Mouse (Mus musculus): ENCODE results near the gene Boc. TPM values are rescaled to one million over a fixed set of nuclear protein-coding genes. Genes with fewer than 3 reads are reported as not detected.

Gene Boc
- total RNA-seq, 2 experiments from 2014 or later: not detected

DNA sequence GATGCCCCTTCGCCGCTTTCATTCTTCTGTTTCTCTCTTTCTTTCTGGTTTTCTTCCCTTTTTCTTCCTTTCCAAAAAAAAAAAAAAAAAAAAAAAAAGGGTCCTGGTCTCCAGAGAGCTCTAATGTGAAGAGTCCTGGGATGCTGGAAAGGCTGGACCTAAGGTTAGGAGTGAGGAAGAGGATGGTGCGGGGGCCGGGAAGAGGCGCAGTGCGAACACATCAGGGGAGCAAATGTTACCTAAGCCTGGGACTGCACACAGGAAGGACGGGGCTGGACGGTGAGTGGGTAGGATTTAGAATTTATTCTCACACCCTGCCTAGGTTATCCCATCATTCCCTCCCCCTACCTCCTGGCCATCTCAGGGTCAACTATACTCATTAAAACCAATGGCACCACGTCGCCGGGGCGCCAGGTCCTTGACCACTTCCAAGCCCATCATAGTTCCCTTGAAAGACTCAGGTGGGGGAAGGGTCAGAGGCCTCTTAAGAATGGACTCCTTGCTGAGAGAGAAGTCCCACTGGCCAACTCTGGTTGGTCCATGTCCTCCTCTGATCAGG, 27.4 kb downstream of the Boc start:
- no peak for ATAC-seq (replicated peaks; ENCODE audit: low FRiP score, poor library complexity, severe bottlenecking)

DNA sequence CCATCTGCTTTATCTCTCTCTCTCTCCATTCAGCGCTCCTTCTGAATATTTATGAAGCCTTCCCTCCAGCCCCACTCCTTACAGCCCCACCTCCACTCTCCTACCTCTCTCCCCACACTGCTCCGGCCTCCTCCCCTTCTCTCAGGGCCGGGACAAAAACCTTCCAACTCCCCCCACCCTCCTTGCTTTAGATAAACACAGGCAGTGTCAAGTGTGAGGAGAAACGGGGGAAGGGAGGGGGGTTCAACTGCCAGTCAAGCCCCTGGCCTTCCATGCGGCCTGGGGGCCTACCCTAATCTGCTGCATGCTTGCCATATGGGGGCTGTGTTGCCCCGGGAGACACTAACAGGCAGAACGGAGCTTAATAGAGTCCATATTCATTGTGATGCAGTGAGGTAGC, 27.9 kb downstream of the Boc start:
- no peak for ATAC-seq (replicated peaks; ENCODE audit: low FRiP score, poor library complexity, severe bottlenecking)

DNA sequence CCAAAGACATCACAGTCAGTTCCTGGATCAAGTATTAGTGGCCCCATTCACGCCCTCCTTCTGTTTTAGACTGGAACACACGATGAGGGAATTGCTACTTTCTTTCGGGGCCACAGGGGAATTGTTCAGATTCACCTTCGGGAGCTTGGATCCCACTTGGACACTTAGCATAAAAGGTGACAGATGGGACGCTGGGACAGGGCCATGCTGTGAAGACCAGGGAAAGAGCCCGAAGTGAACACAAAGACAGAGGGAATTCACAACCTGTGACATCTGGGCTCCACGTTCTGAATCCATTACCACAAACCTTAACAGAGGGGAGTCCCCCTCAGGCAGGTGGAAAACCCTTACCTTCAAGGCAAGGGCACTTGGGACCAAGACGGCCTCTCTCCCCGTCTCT, 28.5 kb downstream of the Boc start:
- no peak for ATAC-seq (replicated peaks; ENCODE audit: low FRiP score, poor library complexity, severe bottlenecking)

DNA sequence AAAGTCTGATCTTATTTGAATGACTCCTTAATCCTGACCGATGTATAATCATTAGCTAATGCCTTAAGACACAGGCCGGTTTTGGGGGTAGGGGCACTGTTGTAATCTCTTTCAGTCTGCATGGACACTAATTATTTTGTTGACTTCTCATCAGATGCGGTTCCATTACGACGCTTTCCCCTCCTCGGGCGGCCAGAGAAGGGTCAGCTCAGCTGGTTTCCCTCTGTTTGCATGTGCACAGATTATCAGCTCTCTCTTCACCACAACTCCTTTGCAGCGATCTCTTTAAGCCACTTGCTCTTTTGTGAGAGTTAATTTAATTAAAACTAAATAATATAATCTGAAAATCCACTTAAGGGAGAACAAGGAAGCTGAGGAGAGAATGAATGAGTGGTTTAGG, 29.0 kb downstream of the Boc start:
- no peak for ATAC-seq (replicated peaks; ENCODE audit: low FRiP score, poor library complexity, severe bottlenecking)

DNA sequence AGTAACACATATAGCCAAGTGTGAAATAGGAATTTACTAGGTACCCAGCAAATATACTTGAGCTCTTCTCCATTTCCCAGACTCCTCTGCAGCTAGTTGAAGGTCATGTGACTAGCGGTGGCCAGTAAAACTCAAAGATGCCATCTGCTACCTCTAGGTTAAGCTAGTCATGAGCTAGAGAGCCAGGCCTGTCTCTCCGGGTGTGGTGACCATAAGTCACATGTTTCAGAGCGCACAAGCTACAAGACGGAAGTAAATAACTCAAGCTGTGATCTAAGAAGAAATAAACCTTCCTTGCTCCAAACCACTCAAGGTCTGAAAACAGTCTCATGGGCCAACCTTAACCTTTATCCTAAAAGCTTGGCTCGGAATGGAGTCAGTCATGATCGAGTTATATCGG, 29.7 kb downstream of the Boc start:
- no peak for ATAC-seq (replicated peaks; ENCODE audit: low FRiP score, poor library complexity, severe bottlenecking)

DNA sequence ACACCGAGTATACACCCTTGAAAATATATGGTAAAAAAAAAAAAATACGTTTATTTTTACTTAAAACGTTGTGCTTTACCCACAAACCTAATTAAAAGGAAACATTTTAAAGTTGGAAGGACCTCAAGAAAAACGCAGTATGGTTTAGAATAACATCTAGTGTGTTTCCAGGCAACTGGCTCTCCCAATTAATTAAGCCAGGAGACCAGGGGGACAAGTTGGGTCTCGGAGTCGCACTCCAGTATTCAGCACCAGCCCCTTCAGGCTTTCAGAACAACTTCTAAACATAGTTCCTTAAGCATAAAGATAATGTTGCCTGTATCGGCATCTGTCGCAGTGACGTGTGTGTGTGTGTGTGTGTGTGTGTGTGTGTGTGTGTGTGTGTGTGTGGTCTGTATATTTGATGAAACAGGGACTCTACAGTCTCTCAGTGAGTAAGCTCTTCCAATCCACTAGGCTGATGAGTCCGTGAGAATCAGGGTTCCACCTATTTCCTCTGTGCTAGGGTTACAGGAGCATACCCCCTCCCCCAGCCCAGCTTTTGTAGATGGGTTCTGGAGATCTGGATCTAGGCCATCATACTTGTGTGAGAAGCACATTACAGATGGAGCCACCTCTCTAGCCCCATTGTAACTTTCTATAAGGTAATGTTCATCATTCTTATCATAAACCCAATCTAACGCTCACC, 31.3 kb downstream of the Boc start:
- ATAC-seq (replicated peaks; ENCODE audit: low FRiP score, poor library complexity, severe bottlenecking): no peak

DNA sequence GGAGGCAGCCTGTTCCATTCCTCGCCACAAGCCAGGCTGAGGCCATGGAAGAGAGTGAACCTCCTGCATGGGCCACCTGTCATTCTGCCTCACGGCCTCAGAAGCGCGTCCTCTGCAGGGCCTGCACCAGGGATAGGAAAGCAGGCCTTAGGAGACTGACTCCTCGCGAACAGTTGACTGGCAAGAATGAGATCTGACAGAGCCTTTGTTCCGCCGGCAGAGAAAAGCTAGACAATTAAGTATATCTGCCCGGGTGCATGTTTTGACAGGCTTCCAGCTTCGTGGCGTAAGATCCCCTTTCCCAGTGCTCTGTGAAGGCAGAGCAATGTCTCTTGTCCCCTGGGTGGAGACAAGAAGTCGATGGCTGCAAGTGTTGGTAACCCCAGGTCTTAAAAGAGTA, 32.0 kb downstream of the Boc start:
- ATAC-seq (replicated peaks; ENCODE audit: low FRiP score, poor library complexity, severe bottlenecking): no peak

DNA sequence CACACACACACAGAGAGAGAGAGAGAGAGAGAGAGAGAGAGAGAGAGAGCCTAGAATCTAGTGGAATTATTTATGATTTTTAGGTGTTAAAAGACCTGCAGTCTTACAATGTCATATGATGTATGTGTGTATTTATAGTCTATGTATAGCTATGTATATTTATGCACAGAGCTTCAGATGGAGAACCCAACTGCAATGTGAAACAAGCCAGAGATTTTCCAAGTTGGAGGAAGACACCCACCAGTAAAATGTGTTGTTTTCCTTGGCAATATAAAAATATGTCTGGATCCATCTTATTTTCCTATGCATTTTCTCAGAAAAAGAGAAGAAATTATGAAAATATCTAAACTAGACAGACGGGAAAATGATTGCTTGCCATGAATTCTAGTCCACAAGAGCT, 32.7 kb downstream of the Boc start:
- no peak for ATAC-seq (replicated peaks; ENCODE audit: low FRiP score, poor library complexity, severe bottlenecking)

DNA sequence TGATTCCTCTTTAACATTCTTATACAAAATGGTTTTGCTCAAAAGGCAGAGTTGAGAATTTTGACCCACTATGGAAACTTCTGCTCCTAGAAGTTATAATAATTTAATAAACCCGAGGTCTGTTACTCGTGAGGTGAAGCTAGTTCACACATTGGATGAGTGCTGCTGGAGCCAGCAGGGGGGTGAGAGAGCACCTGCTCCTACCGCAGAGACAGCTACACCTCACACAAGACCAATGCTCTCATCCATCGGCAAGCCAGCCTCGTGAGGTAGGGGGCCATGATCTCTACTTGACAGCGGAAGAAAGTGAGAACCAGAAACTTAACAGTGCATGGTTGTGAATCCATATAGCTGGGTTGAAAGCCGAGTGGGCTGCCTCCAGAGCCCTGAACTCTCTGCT, 35.1 kb downstream of the Boc start:
- ATAC-seq (replicated peaks; ENCODE audit: low FRiP score, poor library complexity, severe bottlenecking): no peak

DNA sequence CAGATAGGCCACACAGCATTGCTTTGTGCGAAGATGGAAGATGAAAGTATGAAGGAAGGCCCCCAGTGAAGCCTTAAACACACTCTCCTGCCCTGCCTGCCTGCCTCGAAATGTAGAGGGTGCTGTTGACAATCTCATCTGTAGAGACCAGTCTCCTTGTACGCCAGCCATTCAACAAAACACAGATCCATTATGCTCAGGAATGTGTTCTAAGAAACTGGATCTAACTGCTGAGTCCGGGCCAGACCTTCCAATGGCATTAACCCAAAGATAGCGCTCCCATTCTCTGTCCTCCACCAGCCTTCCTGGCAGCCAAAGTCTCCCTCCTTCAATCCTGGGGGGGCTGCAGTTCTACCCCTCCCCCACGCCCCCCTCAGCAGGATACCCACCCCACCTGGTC, 42.2 kb downstream of the Boc start:
- ATAC-seq (replicated peaks; ENCODE audit: low FRiP score, poor library complexity, severe bottlenecking): no peak

DNA sequence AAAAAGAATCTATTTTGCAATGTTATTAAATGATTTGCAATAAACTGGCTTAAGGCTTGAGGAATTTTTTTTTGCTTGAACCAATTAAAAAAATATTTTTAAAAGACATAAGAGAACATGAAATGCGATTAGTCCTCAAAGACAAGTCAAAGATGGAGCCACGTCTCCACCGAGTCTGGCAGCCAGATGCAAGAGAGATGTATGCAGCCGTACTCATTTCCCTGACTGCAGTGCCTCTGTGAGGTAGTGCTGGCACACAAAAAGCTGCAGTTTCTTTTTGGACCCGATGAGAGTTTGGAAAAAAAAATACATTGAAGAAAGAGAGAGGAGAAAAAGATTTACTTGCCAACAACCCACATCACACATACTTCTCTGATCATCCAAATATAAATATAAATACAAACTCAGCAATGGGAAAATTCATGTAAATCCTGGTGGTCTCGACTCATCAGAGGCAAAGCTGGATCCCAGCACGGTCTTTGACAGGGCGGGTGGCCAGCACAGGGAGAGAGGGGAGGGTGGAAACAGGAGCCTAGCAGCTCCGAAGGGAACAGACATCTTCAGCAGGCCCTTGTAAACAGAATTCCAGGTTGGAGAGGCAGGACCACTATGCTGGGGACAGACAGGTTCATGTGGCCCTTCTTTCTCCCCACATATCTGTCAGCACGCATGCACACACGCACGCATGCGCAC, 48.0 kb downstream of the Boc start:
- ATAC-seq (replicated peaks; ENCODE audit: low FRiP score, poor library complexity, severe bottlenecking): no peak

DNA sequence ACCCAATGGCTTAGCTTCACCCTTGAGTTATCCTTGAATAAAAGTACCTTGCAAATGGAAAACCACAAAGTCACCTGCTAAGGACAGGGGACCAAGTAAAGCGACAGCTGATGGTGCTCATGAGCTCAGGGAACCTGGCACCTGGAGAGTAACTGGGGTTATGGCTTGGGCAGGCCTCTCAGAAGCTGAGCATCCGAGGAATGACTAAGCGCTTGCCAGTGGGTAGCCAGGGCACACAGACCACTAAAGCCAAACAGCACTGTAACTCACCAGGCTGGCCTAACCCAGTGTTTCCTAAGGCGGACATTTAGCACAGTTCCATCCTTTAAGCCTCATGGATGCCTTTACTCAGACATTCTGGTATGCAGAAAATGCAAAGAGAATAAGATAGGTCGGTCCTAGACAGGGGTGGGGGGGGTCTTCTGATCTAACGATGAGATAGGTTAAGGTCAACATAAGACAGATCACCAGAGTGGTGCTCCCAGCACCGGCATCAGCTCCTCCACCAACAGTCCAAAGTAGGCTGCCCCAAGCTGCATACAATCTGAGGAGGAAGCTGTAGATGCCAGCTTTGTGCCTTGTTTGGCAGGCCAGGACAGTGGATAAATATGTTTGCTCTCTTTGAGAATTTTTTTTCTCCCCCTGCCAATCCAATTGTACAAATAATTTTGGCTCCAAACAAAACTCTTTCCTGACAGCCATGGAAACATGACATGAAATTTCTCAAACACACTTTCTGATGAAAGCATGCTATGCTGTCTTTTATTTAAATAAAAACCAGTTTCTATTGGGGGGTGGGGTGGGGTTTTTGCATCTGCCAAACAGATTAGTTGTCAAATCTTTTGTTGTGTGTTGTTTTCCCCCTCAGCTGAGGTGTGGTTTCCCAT, 49.0 kb downstream of the Boc start:
- no peak for ATAC-seq (replicated peaks; ENCODE audit: low FRiP score, poor library complexity, severe bottlenecking)

DNA sequence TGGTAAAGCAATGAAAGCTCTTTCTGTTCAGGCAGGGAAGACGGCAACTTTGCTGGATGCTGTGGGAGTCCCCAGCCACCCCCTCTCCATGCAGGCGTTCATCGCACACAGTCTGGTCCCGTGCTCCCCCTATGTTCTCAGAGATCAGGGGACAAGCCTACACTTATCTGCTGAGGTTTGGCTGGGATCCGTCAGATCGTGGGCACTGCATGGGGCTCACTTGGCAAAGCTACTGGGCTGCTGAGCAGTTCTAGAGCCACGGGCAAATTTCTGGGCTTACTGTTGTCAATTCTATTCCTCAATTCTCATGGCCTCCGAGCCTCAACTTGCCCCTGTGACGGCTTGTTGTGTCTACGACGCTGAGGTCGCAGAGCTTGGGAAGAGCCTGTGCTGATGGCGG, 49.9 kb downstream of the Boc start:
- no peak for ATAC-seq (replicated peaks; ENCODE audit: low FRiP score, poor library complexity, severe bottlenecking)

DNA sequence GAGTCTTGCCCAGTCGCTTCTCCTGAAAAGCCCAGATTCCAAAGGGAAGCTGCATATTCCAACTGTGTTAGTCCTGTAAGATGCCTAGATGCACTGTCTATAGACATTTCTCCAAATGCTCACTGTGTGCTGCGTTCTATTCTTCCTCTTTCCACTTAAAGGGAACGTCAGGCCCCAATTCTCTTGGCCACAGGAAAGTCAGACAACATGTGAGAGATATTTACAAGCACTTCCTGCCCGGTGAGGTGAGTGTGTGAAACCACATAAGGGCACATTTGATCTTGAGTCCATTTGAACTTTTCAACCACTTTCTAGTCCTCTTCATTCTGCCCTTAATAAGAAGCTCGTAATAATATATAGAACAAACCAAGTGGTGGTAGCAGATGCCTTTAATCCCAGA, 50.7 kb downstream of the Boc start:
- ATAC-seq (replicated peaks; ENCODE audit: low FRiP score, poor library complexity, severe bottlenecking): no peak

DNA sequence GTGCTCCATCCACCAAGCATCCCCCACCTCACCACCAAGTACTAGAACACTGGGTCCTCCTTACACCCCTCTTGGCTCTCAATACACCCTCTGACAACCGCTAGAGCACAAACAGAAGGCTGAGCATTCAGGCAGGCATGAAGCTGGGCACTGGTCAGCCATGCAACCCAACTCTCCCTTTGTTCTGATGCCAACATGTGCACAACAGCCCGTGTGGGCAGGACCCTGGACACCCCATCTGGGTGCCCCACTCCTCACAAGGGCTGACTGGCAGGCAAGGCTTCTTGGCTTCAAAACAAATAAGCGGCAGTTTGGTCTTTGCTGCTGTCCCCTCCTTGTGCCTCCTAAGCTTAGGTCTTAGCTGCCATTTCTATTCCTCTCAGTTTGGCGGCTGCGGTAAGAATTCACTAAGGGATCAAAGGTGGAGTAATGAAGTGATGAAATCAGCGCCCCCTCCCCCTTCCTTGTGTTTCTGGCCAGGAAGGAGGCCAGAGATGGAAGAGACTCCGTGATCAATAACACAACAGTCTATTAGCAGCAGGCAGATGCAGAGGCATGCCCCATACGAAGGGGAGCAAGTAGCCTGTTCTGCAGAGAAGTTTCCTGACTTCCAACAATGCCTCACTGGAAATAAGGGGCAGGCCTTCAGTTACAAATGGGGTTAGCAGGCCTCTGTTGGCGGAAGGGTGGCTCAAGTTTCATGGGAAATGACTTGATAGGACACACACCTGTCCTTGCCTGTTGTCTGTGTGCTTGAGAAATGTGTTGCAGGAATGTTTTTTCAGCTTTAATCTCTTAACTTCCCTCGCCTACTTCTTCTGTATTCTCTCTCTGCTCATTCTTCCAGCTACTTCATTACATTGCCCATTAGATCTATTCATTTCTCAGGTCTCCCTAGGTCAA, 51.4 kb downstream of the Boc start:
- ATAC-seq (replicated peaks; ENCODE audit: low FRiP score, poor library complexity, severe bottlenecking): no peak

DNA sequence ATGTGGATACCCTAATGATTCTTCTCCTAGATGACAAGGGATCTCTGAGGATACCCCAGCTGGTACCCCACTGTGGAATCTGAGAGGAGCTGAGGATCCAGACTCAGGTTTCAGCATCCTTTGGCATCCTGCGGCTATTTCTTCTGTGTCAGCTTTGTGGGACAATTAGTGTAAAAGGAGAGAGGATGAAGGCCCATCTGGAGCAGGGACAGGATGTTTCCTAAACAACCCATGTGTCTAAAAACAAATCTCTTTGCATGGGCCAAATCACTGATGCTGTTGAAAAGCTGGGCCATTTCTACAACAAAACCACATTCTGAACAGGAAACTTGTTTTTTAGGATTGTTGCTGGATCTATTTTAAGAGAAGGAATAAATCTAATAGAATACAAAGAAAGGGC, 53.5 kb downstream of the Boc start:
- no peak for ATAC-seq (replicated peaks; ENCODE audit: low FRiP score, poor library complexity, severe bottlenecking)

DNA sequence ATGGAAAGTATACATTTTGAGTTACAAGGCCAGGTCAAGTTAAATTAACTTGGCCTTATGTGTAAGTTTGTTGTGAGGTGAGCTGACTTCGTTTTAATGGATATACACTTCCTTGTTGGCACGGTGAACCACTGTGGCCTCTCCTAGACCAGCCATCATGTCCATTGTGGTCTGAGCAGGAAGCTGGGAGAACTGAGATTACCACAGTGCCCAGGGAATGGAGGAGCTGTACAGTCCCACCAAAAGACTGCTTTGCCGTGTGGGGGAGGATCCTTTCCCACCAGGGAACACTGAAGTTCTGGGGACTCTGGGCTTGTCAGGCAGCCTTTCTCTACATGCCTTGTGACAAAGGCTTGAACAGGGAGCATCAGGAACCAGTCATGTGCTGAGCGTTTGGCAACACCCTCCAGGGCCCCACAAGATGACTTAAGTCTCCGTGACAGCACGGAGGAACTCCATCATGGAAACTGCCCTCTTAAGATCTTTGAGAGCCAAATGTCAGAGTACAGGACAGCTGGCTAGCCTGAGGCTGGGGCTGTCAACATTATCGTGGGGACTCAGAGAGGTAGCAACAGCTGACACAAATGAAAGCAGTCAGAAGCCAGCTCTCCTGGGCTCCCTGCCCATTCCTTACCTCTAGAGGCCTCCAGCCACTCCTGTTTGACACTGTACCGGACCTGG, 55.7 kb downstream of the Boc start:
- no peak for ATAC-seq (replicated peaks; ENCODE audit: low FRiP score, poor library complexity, severe bottlenecking)

DNA sequence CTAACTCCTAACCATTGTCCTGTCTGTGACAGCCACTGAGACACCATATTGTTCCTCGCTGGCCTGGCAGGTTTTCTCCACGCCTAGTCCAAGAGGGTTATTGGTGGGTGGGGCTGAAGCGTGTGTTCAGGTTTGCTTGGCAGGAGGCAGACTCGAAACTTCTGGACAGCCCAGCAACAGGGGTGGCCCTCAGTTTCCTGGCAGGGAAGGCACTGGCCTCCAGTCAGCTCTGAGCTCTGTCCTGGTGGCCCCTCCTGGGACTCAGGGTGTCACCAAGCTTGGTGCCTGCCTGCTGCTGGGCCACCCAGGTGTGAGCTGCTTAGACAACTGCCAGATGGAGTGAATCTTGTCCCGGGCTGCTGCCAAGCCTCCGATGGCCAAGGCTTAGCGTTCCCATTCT, 56.4 kb downstream of the Boc start:
- no peak for ATAC-seq (replicated peaks; ENCODE audit: low FRiP score, poor library complexity, severe bottlenecking)

DNA sequence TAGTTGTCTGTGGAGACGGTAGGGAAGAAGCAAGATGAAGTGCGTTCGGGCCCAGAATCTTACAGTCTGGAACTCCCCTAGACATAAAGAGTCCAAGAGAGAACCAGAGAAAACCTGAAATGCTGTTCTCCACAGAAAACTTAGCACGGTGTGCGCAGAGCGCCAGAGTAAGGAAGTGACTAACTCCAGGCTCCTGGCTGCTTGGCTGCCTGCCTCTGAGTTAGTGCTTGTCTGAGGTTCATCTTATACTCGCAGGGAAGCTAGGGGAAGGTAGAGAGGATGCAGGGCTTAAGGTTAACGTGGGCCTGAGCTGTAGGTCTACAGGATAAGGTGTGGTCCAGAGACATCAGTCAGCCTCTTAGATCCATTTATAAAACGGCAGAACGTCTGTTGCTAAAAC, 56.9 kb downstream of the Boc start:
- ATAC-seq (replicated peaks; ENCODE audit: low FRiP score, poor library complexity, severe bottlenecking): no peak
